Mouse (Mus musculus) lung, postnatal 0 days (tissue): ENCODE measurements around the gene Gm20388. TPM values are rescaled to one million over a fixed set of nuclear protein-coding genes. Genes with fewer than 3 reads are reported as not detected.
A peak's percentile ranks its signal among the peaks of the same experiment; 100 is the strongest.

Source experiments
- ATAC-seq: fragments of 200-750 bp; cut with Nextera tagmentation; 2 replicates; pipeline ENCODE4 v1.8.0; 2017; ENCODE audit warnings: moderate library complexity
- DNase-seq: peaks from one replicate; pipeline ENCODE4 v3.0.0-alpha.2; 2016; ENCODE audit warnings: low spot score
- H3K27ac ChIP-seq: fragments of 300-500 bp; sonication (generic); 2 replicates; pipeline ENCODE4 v1.5.1; 2014; ENCODE audit warnings: antibody characterized with exemption, mild to moderate bottlenecking, low read length, mixed read lengths
- H3K27me3 ChIP-seq: fragments of 300-500 bp; sonication (generic); replicated peaks from 2 replicates; pipeline ENCODE4 v1.6.1; 2014; ENCODE audit warnings: low read length, mixed read lengths; ENCODE audit not compliant: insufficient read depth
- H3K36me3 ChIP-seq: fragments of 300-500 bp; sonication (generic); 2 replicates; pipeline ENCODE4 v1.6.1; 2014; ENCODE audit warnings: low read length, mixed read lengths; ENCODE audit not compliant: insufficient read depth
- H3K4me1 ChIP-seq: fragments of 300-500 bp; sonication (generic); 2 replicates; pipeline ENCODE4 v1.6.1; 2014; ENCODE audit warnings: antibody characterized with exemption, low read depth, low read length, mixed read lengths; ENCODE audit not compliant: insufficient read depth
- H3K4me2 ChIP-seq: fragments of 300-500 bp; sonication (generic); replicated peaks from 2 replicates; pipeline ENCODE4 v1.6.1; 2014; ENCODE audit warnings: low read depth, mild to moderate bottlenecking, low read length, moderate library complexity, mixed read lengths
- H3K4me3 ChIP-seq: fragments of 300-500 bp; sonication (generic); 2 replicates; pipeline ENCODE4 v1.5.1; 2014; ENCODE audit warnings: low read depth, low read length
- H3K9ac ChIP-seq: fragments of 300-500 bp; sonication (generic); replicated peaks from 2 replicates; pipeline ENCODE4 v1.6.1; 2014; ENCODE audit warnings: low read depth, mild to moderate bottlenecking
- H3K9me3 ChIP-seq: fragments of 300-500 bp; sonication (generic); 2 replicates; pipeline ENCODE4 v1.6.1; 2016; ENCODE audit warnings: low read length, mixed read lengths
- CTCF ChIP-seq: IDR thresholded peaks from 2 replicates; pipeline ENCODE4 v1.5.1; 2016; ENCODE audit warnings: antibody characterized with exemption, mild to moderate bottlenecking
- EP300 ChIP-seq: IDR thresholded peaks from 2 replicates; pipeline ENCODE4 v1.6.1; 2016; ENCODE audit warnings: antibody characterized with exemption, mild to moderate bottlenecking, control low read depth
- WGBS: fragments of 180-500 bp; shearing (Covaris S2); extraction: QIAGEN DNeasy Blood & Tissue Kit; methylation state at CpG from one replicate; pipeline ENCODE4 v1.1.7; 2014; 5-methylcytosine and 5-hydroxymethylcytosine counted together
- polyA plus RNA-seq: library from polyadenylated mRNA; unstranded; fragments of >200 nt; fragmentation: Nextera tagmentation; extraction: Ambion mirVana; gene quantifications from 2 replicates; pipeline ENCODE4 v1.2.1, GENCODE M21; 2015

Gm20388 gene
- polyA plus RNA-seq, 1 experiment from 2014 or later = not detected

DNA sequence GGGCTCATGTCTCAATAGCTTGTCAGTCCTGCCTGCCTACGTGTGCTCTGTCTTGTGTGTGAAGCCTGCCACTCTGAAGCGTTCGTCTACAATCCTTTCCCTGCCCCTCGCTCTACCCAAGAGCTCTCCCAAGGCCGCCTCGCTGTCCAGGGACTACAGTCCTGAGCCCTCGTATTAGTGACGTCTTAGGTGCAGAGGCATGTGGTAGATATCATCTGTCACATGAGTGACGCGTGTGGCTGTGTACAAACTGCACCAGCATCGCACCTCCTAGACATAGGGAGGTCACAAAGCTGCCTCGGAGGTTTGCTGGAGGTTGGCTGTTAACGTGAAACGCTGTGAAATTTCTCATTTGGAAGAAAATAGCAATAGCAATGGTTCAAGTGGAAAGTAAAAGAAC, 1806.9 kb downstream of the Gm20388 start:
- H3K27me3 ChIP-seq = no peaks in the 10 kb centered on the region
- no peaks in the 10 kb centered on the region for H3K9me3 ChIP-seq
- WGBS = 37% methylated on average over 14 of the region's 14 CpGs
- H3K36me3 ChIP-seq = no peaks in the 10 kb centered on the region
- DNase-seq (no peak), ATAC-seq (no peak)
- H3K4me1 ChIP-seq = no peaks in the 10 kb centered on the region
- H3K9ac ChIP-seq = no peak overlapping the region
- H3K4me2 ChIP-seq = no peak overlapping the region
- no peak overlapping the region for H3K27ac ChIP-seq
- TF ChIP-seq CTCF (no peak), EP300 (no peak)
- no peak overlapping the region for H3K4me3 ChIP-seq

DNA sequence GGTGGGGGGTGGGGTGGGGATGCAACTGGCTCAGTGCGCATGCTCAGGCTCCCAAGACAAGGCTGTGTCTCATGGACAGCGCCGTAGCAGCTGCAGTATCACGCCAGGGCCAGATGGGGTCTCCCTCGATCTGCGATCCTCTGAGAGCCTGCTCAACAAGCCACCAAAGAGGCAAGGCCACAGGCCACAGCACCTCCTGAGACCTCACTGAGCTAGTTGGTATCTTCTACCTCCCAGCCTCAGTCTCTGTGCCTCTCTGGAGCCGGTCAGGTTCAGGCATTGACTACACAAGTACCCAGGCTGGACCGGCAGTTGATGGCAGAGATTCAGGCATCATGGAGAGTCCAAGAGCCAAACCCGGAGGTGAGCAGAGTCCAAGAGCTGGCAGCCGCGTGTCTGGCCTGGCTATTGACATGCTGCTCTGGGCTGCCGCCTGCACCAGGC, 1807.4 kb downstream of the Gm20388 start:
- Histone ChIP-seq H3K36me3 (no peaks in the 10 kb centered on the region), H3K9me3 (no peaks in the 10 kb centered on the region), H3K4me1 (no peaks in the 10 kb centered on the region), H3K9ac (no peak overlapping the region), H3K4me3 (no peak overlapping the region), H3K4me2 (no peak overlapping the region), H3K27ac (no peak overlapping the region), H3K27me3 (no peaks in the 10 kb centered on the region)
- TF ChIP-seq EP300 = no peak
- peak; percentile 90 for TF ChIP-seq CTCF
- peak; percentile 78 for ATAC-seq
- 24% methylated on average over 12 of the region's 12 CpGs for WGBS
- DNase-seq = peak; percentile 89

DNA sequence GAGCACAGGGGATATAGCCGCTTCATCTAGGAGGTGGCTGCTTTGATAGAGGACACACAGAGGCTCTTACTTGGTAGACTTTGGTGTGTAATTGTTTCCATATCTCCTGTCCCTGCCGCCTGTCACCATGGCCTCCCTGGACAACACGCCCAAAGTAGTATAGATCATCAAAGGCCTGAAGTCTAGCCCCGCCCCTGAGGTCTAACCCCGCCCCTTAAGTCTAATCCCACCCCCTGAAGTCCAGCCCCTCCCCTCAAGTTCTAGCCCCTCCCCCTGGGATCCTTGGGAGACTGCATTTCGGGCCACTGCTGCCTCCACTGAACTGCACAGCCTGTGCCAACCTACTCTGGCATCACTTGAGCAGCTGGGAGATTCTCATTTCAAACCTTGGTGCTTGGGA, 1808.3 kb downstream of the Gm20388 start:
- no peak for DNase-seq
- TF ChIP-seq EP300 = no peak
- TF ChIP-seq CTCF = no peak
- Histone ChIP-seq H3K27ac (no peak overlapping the region), H3K4me2 (no peak overlapping the region), H3K4me3 (no peak overlapping the region), H3K9me3 (no peaks in the 10 kb centered on the region), H3K27me3 (no peaks in the 10 kb centered on the region), H3K9ac (no peak overlapping the region), H3K36me3 (no peaks in the 10 kb centered on the region), H3K4me1 (no peaks in the 10 kb centered on the region)
- no peak for ATAC-seq
- WGBS = 48% methylated on average over 6 of the region's 6 CpGs

DNA sequence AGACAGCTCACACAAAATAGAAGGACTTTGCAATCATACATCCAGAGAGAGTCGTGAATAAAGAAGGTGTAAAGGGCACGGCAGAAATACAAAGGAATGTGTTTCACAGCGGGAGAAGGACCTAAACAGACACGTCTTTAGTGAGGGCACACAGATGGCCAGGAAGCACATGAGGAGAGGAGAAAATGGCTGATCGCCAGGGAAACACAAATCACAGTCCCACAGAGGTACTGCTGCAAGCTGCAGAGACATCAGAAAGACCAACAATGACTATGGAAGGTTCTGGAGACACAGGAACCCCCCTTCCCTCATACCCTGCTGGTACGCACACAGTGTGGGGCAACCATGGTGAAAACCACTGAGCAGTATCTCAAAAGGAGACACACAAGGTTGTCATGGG, 1810.4 kb downstream of the Gm20388 start:
- Histone ChIP-seq H3K4me1 (no peaks in the 10 kb centered on the region), H3K27me3 (no peaks in the 10 kb centered on the region), H3K27ac (no peak overlapping the region), H3K9ac (no peak overlapping the region), H3K36me3 (no peaks in the 10 kb centered on the region), H3K4me3 (no peak overlapping the region), H3K9me3 (no peaks in the 10 kb centered on the region), H3K4me2 (no peak overlapping the region)
- 49% methylated on average over 6 of the region's 6 CpGs for WGBS
- ATAC-seq (no peak), DNase-seq (no peak)
- TF ChIP-seq CTCF (no peak), EP300 (no peak)

DNA sequence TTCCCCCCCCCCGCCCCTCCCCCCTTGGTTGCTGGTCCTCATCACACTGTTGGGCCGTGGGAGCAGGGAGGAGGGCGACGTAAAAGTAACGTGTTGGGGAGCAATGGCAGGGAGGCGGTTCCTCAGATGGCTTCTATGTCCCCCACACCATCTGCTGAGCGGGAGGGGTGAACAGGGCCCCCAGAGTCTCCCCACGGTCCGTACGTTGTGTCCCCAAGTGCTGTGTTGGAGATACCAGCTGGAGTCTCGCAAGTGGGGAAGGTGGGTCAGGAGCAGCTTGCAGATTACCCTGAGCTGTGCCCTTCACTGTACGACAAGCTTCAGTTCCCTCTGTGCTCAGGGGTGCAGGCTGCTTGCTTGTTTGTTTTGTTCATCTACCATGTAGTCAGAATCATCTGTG, 1813.2 kb downstream of the Gm20388 start:
- Histone ChIP-seq H3K36me3 (no peaks in the 10 kb centered on the region), H3K27me3 (peaks cover 10% of the 10 kb centered on the region), H3K4me1 (no peaks in the 10 kb centered on the region), H3K9ac (no peak overlapping the region), H3K9me3 (no peaks in the 10 kb centered on the region), H3K4me2 (no peak overlapping the region), H3K27ac (no peak overlapping the region), H3K4me3 (no peak overlapping the region)
- no peak for TF ChIP-seq EP300
- TF ChIP-seq CTCF = no peak
- DNase-seq (no peak), ATAC-seq (no peak)
- WGBS = 58% methylated on average over 12 of the region's 12 CpGs

DNA sequence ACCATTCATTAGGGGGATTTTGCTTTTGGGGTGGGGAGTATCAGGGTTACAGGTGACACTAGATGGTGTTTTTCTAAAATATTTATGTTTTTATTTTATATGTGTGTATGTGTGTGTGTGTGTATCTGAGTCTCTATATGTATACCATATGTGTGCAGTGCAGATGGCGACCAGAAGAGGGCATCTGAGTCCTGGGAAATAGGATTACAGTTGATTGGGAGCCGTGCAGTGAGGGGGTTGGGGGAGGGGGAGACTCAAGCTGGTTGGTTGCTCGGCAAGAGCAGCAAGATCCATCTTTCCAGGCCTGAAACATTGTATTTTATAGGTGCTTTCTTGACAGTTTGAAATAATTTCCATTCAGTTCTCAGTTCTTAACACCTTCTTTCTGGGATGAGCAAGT, 1816.5 kb downstream of the Gm20388 start:
- Histone ChIP-seq H3K4me3 (no peak overlapping the region), H3K9ac (no peak overlapping the region), H3K9me3 (no peaks in the 10 kb centered on the region), H3K27ac (no peak overlapping the region), H3K36me3 (no peaks in the 10 kb centered on the region), H3K4me1 (no peaks in the 10 kb centered on the region), H3K27me3 (peaks cover 40% of the 10 kb centered on the region), H3K4me2 (no peak overlapping the region)
- ATAC-seq (no peak), DNase-seq (no peak)
- 45% methylated on average over 3 of the region's 3 CpGs for WGBS
- TF ChIP-seq CTCF (no peak), EP300 (no peak)

DNA sequence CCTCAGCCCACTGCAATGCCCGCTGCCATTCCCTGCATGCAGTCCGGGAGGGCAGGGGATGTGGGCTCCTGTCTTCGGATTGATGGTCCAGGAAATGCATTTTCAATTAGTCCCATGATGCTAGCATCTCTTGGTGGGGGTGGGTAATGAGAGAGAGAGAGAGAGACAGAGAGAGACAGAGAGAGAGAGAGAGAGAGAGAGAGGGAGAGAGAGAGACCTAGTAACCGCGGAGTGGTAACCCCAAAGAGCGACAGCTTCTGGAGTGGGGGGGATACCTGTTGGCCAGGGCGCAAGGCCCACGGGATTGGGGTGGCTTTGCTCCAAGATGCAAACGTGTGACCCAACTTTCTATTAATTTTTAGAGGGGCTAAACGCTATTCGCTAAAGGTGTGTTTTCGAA, 1818.7 kb downstream of the Gm20388 start, which contains the start of gene Jph3:
Gene Jph3 (plus strand): TSS at position 301 of the 400 bp plus-strand sequence.
- Histone ChIP-seq H3K36me3 (no peaks in the 10 kb centered on the region), H3K27me3 (peaks cover 50% of the 10 kb centered on the region), H3K27ac (no peak within 1 kb of the TSS), H3K4me2 (peak within 1 kb of the TSS; percentile 62), H3K4me3 (peak within 1 kb of the TSS; percentile 26; the same call in 1 of the 2 replicates), H3K9ac (no peak within 1 kb of the TSS), H3K4me1 (no peaks in the 10 kb centered on the region), H3K9me3 (no peaks in the 10 kb centered on the region)
- WGBS = 6% methylated on average over 12 of the region's 12 CpGs
- ATAC-seq = no peak
- DNase-seq = no peak
- TF ChIP-seq CTCF (no peak), EP300 (no peak)
